Mouse (Mus musculus) cerebellum, adult 2 months (tissue): ENCODE results near the gene Yars. TPM values are rescaled to one million over a fixed set of nuclear protein-coding genes. Genes with fewer than 3 reads are reported as not detected.

Source experiments
- DNase-seq, 2 experiments: peaks; one replicate each; pipeline ENCODE4 v3.0.0; 2021
- H3K27ac ChIP-seq: fragments of 200-500 bp; 2 replicates; pipeline ENCODE4 v1.5.1; 2012; ENCODE audit warnings: low read length, control low read depth, inconsistent platforms; ENCODE audit not compliant: insufficient read depth
- H3K27me3 ChIP-seq: fragments of 200-500 bp; 2 replicates; pipeline ENCODE4 v1.6.1; 2012; ENCODE audit warnings: inconsistent platforms, mild to moderate bottlenecking, low read length, moderate library complexity; ENCODE audit not compliant: control insufficient read depth, insufficient read depth
- H3K4me1 ChIP-seq: fragments of 200-500 bp; 2 replicates; pipeline ENCODE4 v1.6.1; 2011; ENCODE audit warnings: low read length; ENCODE audit not compliant: control insufficient read depth, insufficient read depth
- H3K4me3 ChIP-seq: fragments of 200-500 bp; replicated peaks from 2 replicates; pipeline ENCODE3; 2011; ENCODE audit warnings: mild to moderate bottlenecking, low read depth, low read length, control low read depth; ENCODE audit not compliant: insufficient read depth
- CTCF ChIP-seq: fragments of 200-500 bp; IDR thresholded peaks from 2 replicates; pipeline ENCODE4 v1.5.1; 2011; ENCODE audit warnings: low read depth, mild to moderate bottlenecking, control low read depth, low read length, moderate library complexity, borderline replicate concordance; ENCODE audit not compliant: insufficient read depth
- POLR2A ChIP-seq: fragments of 200-500 bp; IDR thresholded peaks from 2 replicates; pipeline ENCODE4 v1.6.1; 2011; ENCODE audit warnings: low read length, control low read depth, borderline replicate concordance; ENCODE audit not compliant: insufficient read depth
- WGBS: fragments of 180-500 bp; shearing (Covaris S2); methylation state at CpG from one replicate; pipeline ENCODE4 v1.1.7; 2018; 5-methylcytosine and 5-hydroxymethylcytosine counted together
- polyA plus RNA-seq: library from polyadenylated mRNA; depleted of rRNA; stranded (reverse); fragments of >200 nt; gene quantifications from 2 replicates; pipeline ENCODE4 v1.2.3, GENCODE M21; 2012

Gene Yars
- polyA plus RNA-seq, 1 experiment: 104 TPM

DNA sequence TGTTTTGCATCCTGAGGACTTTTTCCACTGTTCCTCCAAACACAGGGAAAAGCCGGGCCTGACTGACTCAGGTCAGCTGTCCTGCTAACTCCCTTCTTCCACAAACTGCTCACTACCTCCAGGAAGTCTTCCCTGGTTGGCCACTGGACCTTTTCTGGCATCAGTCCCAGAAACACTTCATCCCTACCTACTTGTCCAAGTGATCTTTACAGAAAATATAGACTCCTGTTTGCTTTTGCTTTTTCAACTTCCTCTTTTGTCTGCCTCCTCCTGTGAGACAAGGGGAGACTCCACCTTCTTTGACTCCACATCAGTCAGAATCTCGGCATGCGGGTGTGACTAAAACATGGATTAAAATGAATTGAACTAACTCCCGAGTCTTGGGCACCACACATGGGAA is 55.2 kb downstream of the Yars start:
- no peak for TF ChIP-seq CTCF
- no peak for TF ChIP-seq POLR2A
- H3K4me1 ChIP-seq: peaks cover 28% of the 10 kb centered on the region
- 78% methylated on average over 4 of the region's 4 CpGs for WGBS
- no peak overlapping the region for H3K4me3 ChIP-seq
- H3K27me3 ChIP-seq: no peaks in the 10 kb centered on the region
- no peak overlapping the region for H3K27ac ChIP-seq
- no peak for DNase-seq

DNA sequence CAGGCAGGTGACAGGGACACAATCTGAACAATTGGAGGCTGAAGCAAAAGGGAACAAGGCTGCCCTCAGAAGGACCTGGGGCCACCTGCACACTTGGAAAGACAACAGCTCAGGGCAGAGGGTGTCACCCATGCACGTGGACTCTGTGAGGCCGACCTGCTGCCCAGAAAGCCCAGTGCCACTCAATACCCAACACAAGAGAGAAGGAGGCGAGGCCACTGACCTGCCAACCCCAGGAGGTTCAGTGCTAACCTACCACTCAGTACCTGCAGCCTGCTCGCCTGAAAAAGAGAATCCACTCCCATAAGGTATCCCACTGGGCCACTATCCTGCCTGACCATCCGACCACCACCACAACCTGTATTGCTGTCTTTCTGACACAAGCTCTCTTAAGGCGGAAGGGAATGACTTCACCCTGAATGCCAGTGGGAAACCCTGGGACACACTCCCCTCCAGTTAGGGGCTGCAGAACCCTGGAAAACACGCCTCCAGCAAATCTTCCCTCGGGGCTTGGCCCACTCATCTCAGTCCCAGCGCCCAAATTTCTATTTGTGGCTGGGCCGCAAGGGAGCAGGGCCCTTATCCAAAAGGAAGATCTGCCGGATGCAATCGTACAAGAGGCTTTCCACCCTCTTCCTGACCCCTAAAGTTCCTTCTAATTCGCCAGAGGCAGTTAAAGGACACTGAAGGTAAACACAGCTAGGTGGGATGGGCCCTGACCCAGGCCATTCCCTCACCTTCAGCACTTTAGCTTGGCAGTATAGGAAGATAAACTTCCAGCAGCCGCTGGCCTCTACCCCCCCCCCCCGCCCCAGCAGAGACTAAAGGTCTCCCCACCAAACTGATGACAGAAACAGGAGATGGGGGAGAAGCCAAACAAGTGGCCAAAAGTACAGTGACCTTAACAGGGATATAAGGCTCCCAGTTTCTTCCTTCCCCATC is 57.1 kb downstream of the Yars start:
- no peak for DNase-seq
- TF ChIP-seq CTCF (no peak), POLR2A (no peak)
- WGBS: 45% methylated on average over 15 of the region's 15 CpGs
- Histone ChIP-seq H3K27ac (0 out of 2 replicates have a peak overlapping the region, but pooled peaks have one; percentile 28), H3K4me3 (peak overlapping the region; percentile 32), H3K4me1 (peaks cover 30% of the 10 kb centered on the region), H3K27me3 (no peaks in the 10 kb centered on the region)

DNA sequence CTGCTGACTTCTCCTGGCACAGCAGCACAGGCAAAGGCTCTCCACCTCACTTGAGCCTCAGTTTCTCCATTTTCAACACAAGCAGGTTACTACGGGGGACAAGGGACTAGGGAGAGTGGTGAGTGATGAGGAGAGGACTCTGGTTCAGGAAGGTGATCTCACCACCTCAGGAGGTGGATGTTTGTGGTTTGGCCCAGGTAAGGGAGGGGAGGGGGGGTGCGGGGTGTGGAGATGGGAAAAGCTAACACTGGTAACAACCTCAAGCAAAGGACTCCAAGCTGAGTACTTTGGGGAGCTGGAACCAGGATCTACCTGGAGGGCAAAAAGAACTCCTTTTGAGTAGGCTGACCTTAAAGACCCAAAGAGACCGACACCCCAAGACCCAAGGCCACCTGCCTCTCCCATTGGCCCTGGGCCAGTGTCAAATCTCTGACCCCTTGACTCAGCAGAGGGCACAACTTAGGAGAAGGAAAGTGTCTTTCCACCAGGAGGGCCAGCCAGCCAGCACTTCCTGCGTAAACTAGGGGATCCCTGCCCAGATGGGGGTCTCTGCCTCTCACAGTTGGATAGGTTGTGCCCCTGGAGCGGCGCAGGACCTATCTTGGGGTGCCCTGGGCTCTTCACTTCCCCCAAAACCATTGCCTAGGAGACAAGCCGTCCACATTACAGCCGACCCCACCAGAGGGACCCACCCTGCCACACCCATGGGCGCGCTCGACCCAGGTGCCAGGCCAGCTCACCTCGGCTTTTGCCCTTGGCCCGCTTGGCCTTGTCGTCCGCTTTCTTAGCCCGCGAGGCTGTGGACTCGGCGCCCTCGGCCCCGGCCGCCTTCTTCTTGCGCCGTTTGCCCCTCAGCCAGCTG is 58.1 kb downstream of the Yars start:
- Histone ChIP-seq H3K27me3 (no peaks in the 10 kb centered on the region), H3K4me3 (peak overlapping the region; percentile 50), H3K4me1 (peaks cover 28% of the 10 kb centered on the region), H3K27ac (peak overlapping the region; percentile 4; the same call in 1 of the 2 replicates)
- TF ChIP-seq CTCF (no peak), POLR2A (no peak)
- DNase-seq: no peak
- 13% methylated on average over 24 of the region's 24 CpGs for WGBS

DNA sequence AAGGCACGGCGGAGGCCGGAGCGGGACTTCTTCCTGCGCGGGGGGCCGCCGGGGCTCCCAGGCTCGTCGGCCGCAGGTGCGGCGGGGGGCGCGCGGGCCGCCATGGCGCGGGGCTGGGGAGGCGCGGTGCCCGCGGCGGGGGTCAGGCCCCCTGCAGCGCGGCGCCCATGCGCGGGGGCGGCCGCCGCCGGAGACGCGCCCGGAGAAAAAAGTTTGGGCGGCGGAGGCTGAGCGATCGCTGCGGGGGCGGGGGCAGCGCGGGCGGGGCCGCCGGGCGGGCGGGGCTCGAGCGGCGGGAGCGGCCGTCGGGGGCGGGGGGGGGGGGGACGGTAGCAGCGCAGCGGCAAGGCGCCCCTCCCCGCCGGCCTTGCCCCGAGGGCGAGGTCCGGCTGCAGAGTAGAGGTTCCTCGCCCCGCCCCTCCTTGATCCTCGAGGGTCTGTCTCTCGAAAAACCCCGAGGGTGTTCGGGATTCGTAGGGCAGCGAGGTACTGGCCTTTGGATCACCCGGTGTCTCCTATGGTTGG is 58.7 kb downstream of the Yars start:
- H3K27ac ChIP-seq: peak overlapping the region; percentile 4; the same call in 1 of the 2 replicates
- DNase-seq: no peak
- H3K27me3 ChIP-seq: no peaks in the 10 kb centered on the region
- H3K4me1 ChIP-seq: peaks cover 28% of the 10 kb centered on the region
- TF ChIP-seq CTCF (no peak), POLR2A (no peak)
- peak overlapping the region; percentile 57 for H3K4me3 ChIP-seq
- 2% methylated on average over 51 of the region's 74 CpGs for whole genome bisulfite sequencing

DNA sequence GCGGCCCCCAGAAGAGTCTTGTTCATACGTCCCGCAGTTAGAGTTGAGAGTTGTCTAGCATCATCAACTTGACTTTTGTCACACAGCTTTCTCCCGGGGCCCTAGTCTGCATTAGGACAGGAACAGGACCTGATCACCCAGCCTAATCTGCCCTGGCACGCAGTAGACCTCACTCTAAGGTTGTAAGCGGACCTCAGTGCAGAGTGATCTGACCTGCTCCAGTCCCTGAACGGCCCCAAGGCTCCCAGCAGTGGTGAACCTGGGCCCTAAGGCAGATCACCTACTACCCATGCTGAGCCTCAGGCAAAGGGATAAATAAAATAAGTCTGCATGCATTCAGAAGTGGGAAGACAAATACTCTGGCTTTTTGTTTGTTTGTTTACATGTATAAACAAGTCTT is 59.7 kb downstream of the Yars start:
- Histone ChIP-seq H3K4me3 (no peak overlapping the region), H3K27ac (no peak overlapping the region), H3K27me3 (no peaks in the 10 kb centered on the region), H3K4me1 (peaks cover 28% of the 10 kb centered on the region)
- TF ChIP-seq POLR2A: no peak
- TF ChIP-seq CTCF: no peak
- DNase-seq: no peak
- 65% methylated on average over 7 of the region's 7 CpGs for WGBS

DNA sequence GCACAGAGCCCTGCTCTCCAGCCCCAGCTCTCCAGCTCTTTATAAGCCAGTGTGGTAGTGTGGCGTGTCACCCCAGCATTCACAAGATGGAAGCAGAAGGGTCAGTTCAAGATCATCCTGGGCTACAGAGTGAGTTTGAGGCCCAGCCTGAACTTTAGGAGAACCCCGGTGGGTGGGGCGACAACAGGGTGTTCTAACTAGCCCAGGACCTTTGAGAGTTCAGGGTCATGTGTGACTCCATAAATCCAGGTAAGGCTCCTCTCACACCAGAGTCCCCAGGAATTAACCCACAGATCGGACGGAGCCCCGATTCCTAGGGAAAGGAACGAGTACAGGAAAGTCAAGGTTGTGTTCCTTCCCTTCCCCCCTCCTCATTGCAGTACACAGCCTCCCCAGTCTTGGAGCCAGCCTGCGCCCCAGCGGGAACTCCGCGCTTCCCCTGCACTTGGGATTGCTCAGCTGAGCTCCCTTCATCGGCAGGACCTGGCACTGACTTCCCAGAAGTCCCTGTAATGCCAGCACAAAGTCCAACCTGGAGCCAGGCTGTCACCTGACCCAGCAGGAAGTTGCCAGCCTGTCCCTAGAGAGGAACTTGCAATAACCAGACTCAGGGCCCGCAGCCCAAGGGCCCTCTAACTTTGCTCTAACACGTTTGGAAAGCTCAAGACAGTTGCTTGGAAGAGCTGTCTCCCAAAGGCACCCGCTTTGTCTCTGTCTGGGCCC is 61.4 kb downstream of the Yars start:
- Histone ChIP-seq H3K27me3 (no peaks in the 10 kb centered on the region), H3K27ac (no peak overlapping the region), H3K4me3 (no peak overlapping the region), H3K4me1 (peaks cover 28% of the 10 kb centered on the region)
- DNase-seq: peak; percentile 56 to 76
- TF ChIP-seq CTCF: no peak
- TF ChIP-seq POLR2A: no peak
- 26% methylated on average over 15 of the region's 15 CpGs for WGBS

DNA sequence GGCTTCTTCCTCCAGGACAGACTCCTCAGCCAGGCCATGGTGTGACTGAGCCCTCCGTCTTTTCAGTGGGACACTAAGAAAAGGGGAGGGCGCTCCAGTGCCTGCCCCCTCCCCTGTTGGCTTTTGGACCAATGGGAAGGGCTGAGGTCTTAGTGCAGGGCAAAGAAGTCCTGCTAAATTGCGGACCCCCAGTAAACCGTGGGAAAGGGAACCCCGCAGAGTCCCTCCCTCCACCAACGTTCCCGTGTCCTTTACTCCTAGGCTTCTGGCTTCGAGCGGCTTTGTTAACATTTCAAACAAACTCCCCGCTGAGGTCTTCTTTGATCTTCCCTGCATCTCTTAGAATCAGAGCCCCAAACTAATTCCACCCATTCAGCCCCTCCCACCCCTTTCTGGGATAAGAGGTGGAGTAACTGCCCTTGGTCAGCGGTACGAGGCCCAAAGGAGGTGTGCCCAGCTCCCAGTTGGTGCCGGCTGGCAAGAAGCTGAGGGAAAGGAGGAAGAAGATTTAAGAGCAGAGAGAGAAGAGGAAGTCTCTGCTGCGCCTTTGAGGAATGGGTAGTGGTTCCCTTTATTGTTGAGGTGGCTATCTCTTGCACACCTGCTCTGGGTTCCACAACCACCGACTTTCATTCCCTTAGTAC is 62.0 kb downstream of the Yars start:
- no peak overlapping the region for H3K4me3 ChIP-seq
- peaks cover 23% of the 10 kb centered on the region for H3K4me1 ChIP-seq
- TF ChIP-seq CTCF (no peak), POLR2A (no peak)
- DNase-seq: no peak
- no peaks in the 10 kb centered on the region for H3K27me3 ChIP-seq
- WGBS: 44% methylated on average over 15 of the region's 15 CpGs
- H3K27ac ChIP-seq: no peak overlapping the region
